Comparison of ENCODE assay signal across 8 mouse cellular contexts in genomic region chr10:8757429-8757931, GRCm38 (mm10).
DNase-seq lines count a peak whose midpoint lies in the region; ATAC-seq lines count a peak whose summit lies in the region.

No protein-coding gene starts in this region.

- peak overlapping the region; percentile 31 for H3K4me2 ChIP-seq in embryonic facial prominence, embryonic 12.5 days (replicated peaks)
- H3K4me2 ChIP-seq in midbrain, embryonic 13.5 days (replicated peaks) = peak overlapping the region; percentile 52

- 0 out of 2 replicates have a peak overlapping the region, but pooled peaks have one; percentile 5 for H3K4me3 ChIP-seq in embryonic facial prominence, embryonic 12.5 days
- H3K4me3 ChIP-seq in hindbrain, embryonic 10.5 days = peak overlapping the region; percentile 31
- peak overlapping the region; percentile 22 for H3K4me3 ChIP-seq in midbrain, embryonic 13.5 days (replicated peaks)

- peak; percentile 13 for DNase-seq in layer of hippocampus, adult 9-11 months
- no peak for DNase-seq in layer of hippocampus, adult 11-12 months (ENCODE audit: low spot score)
- DNase-seq in hindbrain, embryonic 10.5 days (ENCODE audit: low spot score) = peak; percentile 32
- no peak for DNase-seq in adrenal gland, adult 8-10 months
- DNase-seq in layer of hippocampus, adult 9-10 months (ENCODE audit: low spot score) = no peak
- DNase-seq in right cerebral cortex, adult 2 months (ENCODE audit: low spot score in 2 of 2) = no peak

- H3K9ac ChIP-seq in embryonic facial prominence, embryonic 12.5 days = no peak overlapping the region
- H3K9ac ChIP-seq in midbrain, embryonic 13.5 days (replicated peaks) = peak overlapping the region; percentile 59

- peak overlapping the region; percentile 52 for H3K27ac ChIP-seq in embryonic facial prominence, embryonic 12.5 days
- peak overlapping the region; percentile 78 for H3K27ac ChIP-seq in hindbrain, embryonic 10.5 days
- peak overlapping the region; percentile 74 for H3K27ac ChIP-seq in midbrain, embryonic 13.5 days

- H3K27me3 ChIP-seq in embryonic facial prominence, embryonic 12.5 days = no peaks in the 10 kb centered on the region
- no peaks in the 10 kb centered on the region for H3K27me3 ChIP-seq in hindbrain, embryonic 10.5 days (ENCODE audit: insufficient read depth, poor library complexity, severe bottlenecking)
- H3K27me3 ChIP-seq in midbrain, embryonic 13.5 days = no peaks in the 10 kb centered on the region

- 0 out of 2 replicates have a peak, but pooled peaks cover 8% of the 10 kb centered on the region for H3K36me3 ChIP-seq in embryonic facial prominence, embryonic 12.5 days
- H3K36me3 ChIP-seq in hindbrain, embryonic 10.5 days = peaks cover 29% of the 10 kb centered on the region
- 0 out of 2 replicates have a peak, but pooled peaks cover 2% of the 10 kb centered on the region for H3K36me3 ChIP-seq in midbrain, embryonic 13.5 days

- 0 out of 2 replicates have a peak, but pooled peaks have one; percentile 24 for ATAC-seq in embryonic facial prominence, embryonic 12.5 days (ENCODE audit: insufficient number of reproducible peaks, insufficient read depth, low FRiP score, low TSS enrichment)
- peak; percentile 55 for ATAC-seq in midbrain, embryonic 13.5 days

- WGBS in embryonic facial prominence, embryonic 12.5 days = 6% methylated on average over 21 of the region's 21 CpGs
- WGBS in hindbrain, embryonic 10.5 days = 26% methylated on average over 21 of the region's 21 CpGs
- 5% methylated on average over 21 of the region's 21 CpGs for WGBS in midbrain, embryonic 13.5 days

- no peaks in the 10 kb centered on the region for H3K9me3 ChIP-seq in embryonic facial prominence, embryonic 12.5 days
- no peaks in the 10 kb centered on the region for H3K9me3 ChIP-seq in hindbrain, embryonic 10.5 days
- no peaks in the 10 kb centered on the region for H3K9me3 ChIP-seq in midbrain, embryonic 13.5 days

- peaks cover 42% of the 10 kb centered on the region for H3K4me1 ChIP-seq in embryonic facial prominence, embryonic 12.5 days
- H3K4me1 ChIP-seq in hindbrain, embryonic 10.5 days (replicated peaks) = peaks cover 56% of the 10 kb centered on the region
- H3K4me1 ChIP-seq in midbrain, embryonic 13.5 days (replicated peaks) = peaks cover 63% of the 10 kb centered on the region

Comparison
In these comparisons a context has a peak if more than half of its experiments do, and no peak if none do; other contexts are left out.
1. DNase-seq: peak in layer of hippocampus, adult 9-11 months (single experiment) and hindbrain, embryonic 10.5 days (single experiment); none in layer of hippocampus, adult 11-12 months (single experiment), adrenal gland, adult 8-10 months (single experiment), layer of hippocampus, adult 9-10 months (single experiment) and right cerebral cortex, adult 2 months (0 of 2).
2. Peak in every context shown above with its lines, with median percentiles within 50 percentile points of each other: H3K27ac ChIP-seq and H3K4me3 ChIP-seq.